Mouse (Mus musculus): ENCODE data around the gene Vangl2. TPM values are rescaled to one million over a fixed set of nuclear protein-coding genes. Genes with fewer than 3 reads are reported as not detected.
"Not testable (repeated sequence)": the region's sequence is repeated elsewhere in the genome, so short reads cannot be mapped to it uniquely, and the experiment has no call there.

Vangl2 gene
- polyA plus RNA-seq, 1 experiment from 2014 or later: 40.5 TPM

GRCm38 (mm10) chr1:171977891-171978290, 50.4 kb downstream of the Vangl2 start:
- H3K4me1 ChIP-seq (replicated peaks; ENCODE audit: control insufficient read depth, insufficient read depth, low read length): no peaks in the 10 kb centered on the region
- WGBS: 84% methylated on average over 2 of the region's 2 CpGs
- H3K36me3 ChIP-seq (ENCODE audit: control insufficient read depth, insufficient read depth): no peaks in the 10 kb centered on the region
- no peak for ATAC-seq
- H3K4me2 ChIP-seq (ENCODE audit: low read length): no peak overlapping the region
- no peak overlapping the region for H3K9ac ChIP-seq (replicated peaks; ENCODE audit: low read depth, low read length)
- no peak overlapping the region for H3K4me3 ChIP-seq (replicated peaks; ENCODE audit: low read length)
- no peaks in the 10 kb centered on the region for H3K27me3 ChIP-seq (replicated peaks; ENCODE audit: control insufficient read depth, insufficient read depth, low read length)
- no peak overlapping the region for H3K27ac ChIP-seq (ENCODE audit: low read length)
- H3K9me3 ChIP-seq (ENCODE audit: control insufficient read depth, low read length): no peaks in the 10 kb centered on the region; the same call in 1 of the 2 replicates

GRCm38 (mm10) chr1:171976826-171977539, 51.3 kb downstream of the Vangl2 start:
- WGBS: 94% methylated on average over 14 of the region's 14 CpGs
- Histone ChIP-seq H3K9ac (replicated peaks; ENCODE audit: low read depth, low read length) (no peak overlapping the region), H3K9me3 (ENCODE audit: control insufficient read depth, low read length) (no peaks in the 10 kb centered on the region; the same call in 1 of the 2 replicates), H3K4me1 (replicated peaks; ENCODE audit: control insufficient read depth, insufficient read depth, low read length) (no peaks in the 10 kb centered on the region), H3K4me2 (ENCODE audit: low read length) (no peak overlapping the region), H3K27me3 (replicated peaks; ENCODE audit: control insufficient read depth, insufficient read depth, low read length) (no peaks in the 10 kb centered on the region), H3K36me3 (ENCODE audit: control insufficient read depth, insufficient read depth) (no peaks in the 10 kb centered on the region), H3K4me3 (replicated peaks; ENCODE audit: low read length) (no peak overlapping the region), H3K27ac (ENCODE audit: low read length) (no peak overlapping the region)
- ATAC-seq: no peak

GRCm38 (mm10) chr1:171975831-171976230, 52.4 kb downstream of the Vangl2 start:
- Histone ChIP-seq H3K4me3 (replicated peaks; ENCODE audit: low read length) (no peak overlapping the region), H3K9ac (replicated peaks; ENCODE audit: low read depth, low read length) (no peak overlapping the region), H3K4me1 (replicated peaks; ENCODE audit: control insufficient read depth, insufficient read depth, low read length) (0 out of 2 replicates have a peak, but pooled peaks cover 3% of the 10 kb centered on the region), H3K9me3 (ENCODE audit: control insufficient read depth, low read length) (no peaks in the 10 kb centered on the region; the same call in 1 of the 2 replicates), H3K27me3 (replicated peaks; ENCODE audit: control insufficient read depth, insufficient read depth, low read length) (no peaks in the 10 kb centered on the region), H3K27ac (ENCODE audit: low read length) (no peak overlapping the region), H3K36me3 (ENCODE audit: control insufficient read depth, insufficient read depth) (no peaks in the 10 kb centered on the region), H3K4me2 (ENCODE audit: low read length) (no peak overlapping the region)
- no peak for ATAC-seq
- 54% methylated on average over 4 of the region's 4 CpGs for WGBS

- no peak overlapping the region for H3K4me2 ChIP-seq (ENCODE audit: low read length)
- 92% methylated on average over 9 of the region's 9 CpGs for WGBS
- no peaks in the 10 kb centered on the region for H3K27me3 ChIP-seq (replicated peaks; ENCODE audit: control insufficient read depth, insufficient read depth, low read length)
These were observed 52.9 kb downstream of the Vangl2 start for GRCm38 (mm10) chr1:171975377-171975776.

GRCm38 (mm10) chr1:171974361-171974760, 53.9 kb downstream of the Vangl2 start:
- H3K4me2 ChIP-seq (ENCODE audit: low read length); H3K9me3 ChIP-seq (ENCODE audit: control insufficient read depth, low read length); ATAC-seq; H3K27me3 ChIP-seq (replicated peaks; ENCODE audit: control insufficient read depth, insufficient read depth, low read length); H3K36me3 ChIP-seq (ENCODE audit: control insufficient read depth, insufficient read depth); H3K4me1 ChIP-seq (replicated peaks; ENCODE audit: control insufficient read depth, insufficient read depth, low read length); H3K27ac ChIP-seq (ENCODE audit: low read length); H3K9ac ChIP-seq (replicated peaks; ENCODE audit: low read depth, low read length); H3K4me3 ChIP-seq (replicated peaks; ENCODE audit: low read length): not testable (repeated sequence)
- 100% methylated on average over 2 of the region's 2 CpGs for WGBS

More at GRCm38 (mm10) chr1:171975377-171975776, 52.9 kb downstream of the Vangl2 start:
- no peaks in the 10 kb centered on the region for H3K36me3 ChIP-seq (ENCODE audit: control insufficient read depth, insufficient read depth)
- no peaks in the 10 kb centered on the region; the same call in 1 of the 2 replicates for H3K9me3 ChIP-seq (ENCODE audit: control insufficient read depth, low read length)
- no peak overlapping the region for H3K27ac ChIP-seq (ENCODE audit: low read length)
- no peak for ATAC-seq
- no peak overlapping the region for H3K4me3 ChIP-seq (replicated peaks; ENCODE audit: low read length)
- H3K4me1 ChIP-seq (replicated peaks; ENCODE audit: control insufficient read depth, insufficient read depth, low read length): 0 out of 2 replicates have a peak, but pooled peaks cover 5% of the 10 kb centered on the region
- no peak overlapping the region for H3K9ac ChIP-seq (replicated peaks; ENCODE audit: low read depth, low read length)

GRCm38 (mm10) chr1:171970854-171971586, 57.2 kb downstream of the Vangl2 start:
- Histone ChIP-seq H3K27me3 (replicated peaks; ENCODE audit: control insufficient read depth, insufficient read depth, low read length) (no peaks in the 10 kb centered on the region), H3K9ac (replicated peaks; ENCODE audit: low read depth, low read length) (no peak overlapping the region), H3K27ac (ENCODE audit: low read length) (no peak overlapping the region), H3K36me3 (ENCODE audit: control insufficient read depth, insufficient read depth) (no peaks in the 10 kb centered on the region), H3K4me1 (replicated peaks; ENCODE audit: control insufficient read depth, insufficient read depth, low read length) (0 out of 2 replicates have a peak, but pooled peaks cover 5% of the 10 kb centered on the region), H3K9me3 (ENCODE audit: control insufficient read depth, low read length) (no peaks in the 10 kb centered on the region; the same call in 1 of the 2 replicates), H3K4me3 (replicated peaks; ENCODE audit: low read length) (no peak overlapping the region), H3K4me2 (ENCODE audit: low read length) (no peak overlapping the region)
- ATAC-seq: peak; percentile 40; the same call in 1 of the 2 replicates
- 31% methylated on average over 10 of the region's 10 CpGs for WGBS

GRCm38 (mm10) chr1:171969221-171969620, 59.0 kb downstream of the Vangl2 start:
- WGBS: 94% methylated on average over 6 of the region's 6 CpGs
- ATAC-seq: no peak
- Histone ChIP-seq H3K4me3 (replicated peaks; ENCODE audit: low read length) (no peak overlapping the region), H3K4me1 (replicated peaks; ENCODE audit: control insufficient read depth, insufficient read depth, low read length) (0 out of 2 replicates have a peak, but pooled peaks cover 5% of the 10 kb centered on the region), H3K36me3 (ENCODE audit: control insufficient read depth, insufficient read depth) (no peaks in the 10 kb centered on the region), H3K9me3 (ENCODE audit: control insufficient read depth, low read length) (no peaks in the 10 kb centered on the region), H3K9ac (replicated peaks; ENCODE audit: low read depth, low read length) (no peak overlapping the region), H3K4me2 (ENCODE audit: low read length) (no peak overlapping the region), H3K27ac (ENCODE audit: low read length) (no peak overlapping the region), H3K27me3 (replicated peaks; ENCODE audit: control insufficient read depth, insufficient read depth, low read length) (no peaks in the 10 kb centered on the region)

- Histone ChIP-seq H3K4me3 (replicated peaks; ENCODE audit: low read length) (no peak overlapping the region), H3K9ac (replicated peaks; ENCODE audit: low read depth, low read length) (no peak overlapping the region), H3K9me3 (ENCODE audit: control insufficient read depth, low read length) (no peaks in the 10 kb centered on the region), H3K4me2 (ENCODE audit: low read length) (no peak overlapping the region), H3K27ac (ENCODE audit: low read length) (no peak overlapping the region), H3K36me3 (ENCODE audit: control insufficient read depth, insufficient read depth) (no peaks in the 10 kb centered on the region), H3K4me1 (replicated peaks; ENCODE audit: control insufficient read depth, insufficient read depth, low read length) (0 out of 2 replicates have a peak, but pooled peaks cover 4% of the 10 kb centered on the region), H3K27me3 (replicated peaks; ENCODE audit: control insufficient read depth, insufficient read depth, low read length) (no peaks in the 10 kb centered on the region)
- no peak for ATAC-seq
- WGBS: 90% methylated on average over 6 of the region's 6 CpGs
These were observed 62.0 kb downstream of the Vangl2 start for GRCm38 (mm10) chr1:171966054-171966790.

- no peaks in the 10 kb centered on the region for H3K27me3 ChIP-seq (replicated peaks; ENCODE audit: control insufficient read depth, insufficient read depth, low read length)
These were observed 64.6 kb downstream of the Vangl2 start for GRCm38 (mm10) chr1:171963613-171964012.

More at GRCm38 (mm10) chr1:171963613-171964012, 64.6 kb downstream of the Vangl2 start:
- Histone ChIP-seq H3K36me3 (ENCODE audit: control insufficient read depth, insufficient read depth) (no peaks in the 10 kb centered on the region), H3K4me1 (replicated peaks; ENCODE audit: control insufficient read depth, insufficient read depth, low read length) (no peaks in the 10 kb centered on the region), H3K9ac (replicated peaks; ENCODE audit: low read depth, low read length) (no peak overlapping the region), H3K4me2 (ENCODE audit: low read length) (no peak overlapping the region), H3K4me3 (replicated peaks; ENCODE audit: low read length) (no peak overlapping the region), H3K27ac (ENCODE audit: low read length) (no peak overlapping the region), H3K9me3 (ENCODE audit: control insufficient read depth, low read length) (no peaks in the 10 kb centered on the region)
- ATAC-seq: no peak
- 82% methylated on average over 6 of the region's 6 CpGs for WGBS
